Mouse (Mus musculus): ENCODE measurements around the gene A930004D18Rik. TPM values are rescaled to one million over a fixed set of nuclear protein-coding genes. Genes with fewer than 3 reads are reported as not detected.

The A930004D18Rik gene
- total and polyA plus RNA-seq, 3 experiments = 0.30 to 1.5 (median 0.65) TPM

DNA sequence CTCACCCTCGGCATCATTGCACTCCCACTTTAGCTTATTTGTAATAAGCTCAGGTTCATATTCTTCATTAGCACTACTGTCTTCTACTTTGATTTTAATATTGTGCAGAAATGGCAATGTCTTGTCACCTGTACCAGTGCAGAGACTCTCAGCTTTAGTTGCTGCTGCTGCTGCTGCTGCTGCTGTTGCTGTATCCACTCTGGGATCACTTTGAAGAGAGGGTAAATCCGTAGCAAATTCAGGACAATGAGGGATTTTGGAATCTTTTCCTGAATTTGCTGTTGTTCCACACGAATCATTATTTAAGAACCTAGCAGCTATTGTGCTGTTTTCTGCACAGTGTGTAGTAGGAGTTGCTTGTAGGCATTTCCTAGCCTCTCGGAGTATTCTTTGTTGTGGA is 8.6 kb upstream of the A930004D18Rik start:
- DNase-seq (ENCODE audit: low spot score) (no peak), ATAC-seq (ENCODE audit: extremely low read depth, insufficient number of reproducible peaks, low FRiP score, poor library complexity, severe bottlenecking) (no peak)
- no peaks in the 10 kb centered on the region for H3K9me3 ChIP-seq (replicated peaks)
- H3K27me3 ChIP-seq (ENCODE audit: insufficient read depth, low read length) = peaks cover 50% of the 10 kb centered on the region
- peaks cover 43% of the 10 kb centered on the region for H3K4me1 ChIP-seq (ENCODE audit: insufficient read depth, low read depth, low read length)
- TF ChIP-seq GATA2 (IDR thresholded peaks at IDR 0.05; ENCODE audit: borderline replicate concordance, low read depth, low read length) (no peak), CTCF (IDR thresholded peaks at IDR 0.05; ENCODE audit: low read depth, low read length) (no peak), TAL1 (conservative IDR thresholded peaks at IDR 0.05; ENCODE audit: low read depth, low read length) (no peak), GATA1 (IDR thresholded peaks at IDR 0.05; ENCODE audit: borderline replicate concordance, low read length) (no peak), POLR2AphosphoS5 (IDR thresholded peaks at IDR 0.05; ENCODE audit: insufficient replicate concordance, low read depth, low read length) (no peak)
- no peak overlapping the region for H3K4me3 ChIP-seq (ENCODE audit: low read depth, low read length)
- no peaks in the 10 kb centered on the region for H3K36me3 ChIP-seq (replicated peaks)

DNA sequence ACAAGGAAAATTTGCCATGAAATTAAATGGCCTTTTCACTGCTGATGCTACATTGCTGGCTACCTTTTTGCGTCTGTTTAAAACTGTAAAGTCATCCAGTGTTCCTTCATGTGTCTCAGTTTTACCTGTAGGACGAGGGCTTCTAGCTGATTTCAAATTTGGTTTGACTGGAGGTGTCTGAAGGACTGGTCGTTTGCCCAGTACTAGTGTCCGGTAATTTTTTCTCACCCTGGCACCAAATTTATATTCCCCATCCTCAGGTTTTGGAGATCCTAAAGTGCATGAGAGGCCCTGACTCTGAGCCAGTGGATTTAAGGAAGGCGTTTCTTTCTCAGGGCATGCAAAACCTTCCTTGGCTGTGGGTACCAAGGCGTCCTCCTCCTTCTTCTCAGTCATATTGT is 8.2 kb upstream of the A930004D18Rik start:
- H3K4me3 ChIP-seq (ENCODE audit: low read depth, low read length) = no peak overlapping the region
- no peaks in the 10 kb centered on the region for H3K9me3 ChIP-seq (replicated peaks)
- H3K27me3 ChIP-seq (ENCODE audit: insufficient read depth, low read length) = peaks cover 54% of the 10 kb centered on the region
- H3K36me3 ChIP-seq (replicated peaks) = no peaks in the 10 kb centered on the region
- peaks cover 42% of the 10 kb centered on the region for H3K4me1 ChIP-seq (ENCODE audit: insufficient read depth, low read depth, low read length)
- no peak for ATAC-seq (ENCODE audit: extremely low read depth, insufficient number of reproducible peaks, low FRiP score, poor library complexity, severe bottlenecking)
- TF ChIP-seq GATA2 (IDR thresholded peaks at IDR 0.05; ENCODE audit: borderline replicate concordance, low read depth, low read length) (no peak), POLR2AphosphoS5 (IDR thresholded peaks at IDR 0.05; ENCODE audit: insufficient replicate concordance, low read depth, low read length) (no peak), TAL1 (conservative IDR thresholded peaks at IDR 0.05; ENCODE audit: low read depth, low read length) (no peak), GATA1 (IDR thresholded peaks at IDR 0.05; ENCODE audit: borderline replicate concordance, low read length) (no peak), CTCF (IDR thresholded peaks at IDR 0.05; ENCODE audit: low read depth, low read length) (no peak)
- DNase-seq (ENCODE audit: low spot score) = no peak

DNA sequence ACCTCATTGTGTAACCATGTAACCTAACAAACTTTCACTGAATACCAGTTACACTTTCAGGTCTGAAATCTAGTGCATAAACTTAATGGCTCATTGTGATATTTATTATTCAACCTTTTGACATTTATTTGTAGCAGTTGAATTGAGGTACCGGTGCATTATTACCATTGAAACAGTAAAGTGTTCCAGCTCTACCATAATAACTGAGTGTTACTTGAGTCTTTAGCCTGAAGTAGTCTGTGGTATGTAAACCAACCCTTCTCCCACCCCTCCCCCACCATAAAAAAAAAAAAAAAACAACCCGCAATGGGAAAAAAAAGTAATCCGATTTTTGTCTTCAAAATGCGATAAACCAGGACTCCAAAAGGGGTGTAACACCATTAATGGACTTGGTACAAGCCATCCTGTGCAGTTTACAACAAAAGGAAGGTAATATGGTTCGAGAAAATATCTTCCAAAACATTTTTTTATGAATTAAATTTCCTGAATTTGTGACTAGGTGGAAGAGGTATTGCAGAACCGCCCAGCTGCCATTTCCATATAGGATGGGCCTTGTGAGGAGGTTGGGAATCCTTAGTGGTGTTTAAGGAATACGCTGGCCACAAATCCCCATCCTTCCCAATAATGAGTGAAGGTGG is 7.7 kb upstream of the A930004D18Rik start:
- DNase-seq (ENCODE audit: low spot score) (no peak), ATAC-seq (ENCODE audit: extremely low read depth, insufficient number of reproducible peaks, low FRiP score, poor library complexity, severe bottlenecking) (no peak)
- Histone ChIP-seq H3K9me3 (replicated peaks) (no peaks in the 10 kb centered on the region), H3K27me3 (ENCODE audit: insufficient read depth, low read length) (peaks cover 59% of the 10 kb centered on the region), H3K4me3 (ENCODE audit: low read depth, low read length) (no peak overlapping the region), H3K4me1 (ENCODE audit: insufficient read depth, low read depth, low read length) (peaks cover 37% of the 10 kb centered on the region), H3K36me3 (replicated peaks) (no peaks in the 10 kb centered on the region)
- no peak for TF ChIP-seq GATA2 (IDR thresholded peaks at IDR 0.05; ENCODE audit: borderline replicate concordance, low read depth, low read length)
- TF ChIP-seq TAL1 (conservative IDR thresholded peaks at IDR 0.05; ENCODE audit: low read depth, low read length) = no peak
- TF ChIP-seq GATA1 (IDR thresholded peaks at IDR 0.05; ENCODE audit: borderline replicate concordance, low read length) = no peak
- TF ChIP-seq POLR2AphosphoS5 (IDR thresholded peaks at IDR 0.05; ENCODE audit: insufficient replicate concordance, low read depth, low read length) = no peak
- no peak for TF ChIP-seq CTCF (IDR thresholded peaks at IDR 0.05; ENCODE audit: low read depth, low read length)

DNA sequence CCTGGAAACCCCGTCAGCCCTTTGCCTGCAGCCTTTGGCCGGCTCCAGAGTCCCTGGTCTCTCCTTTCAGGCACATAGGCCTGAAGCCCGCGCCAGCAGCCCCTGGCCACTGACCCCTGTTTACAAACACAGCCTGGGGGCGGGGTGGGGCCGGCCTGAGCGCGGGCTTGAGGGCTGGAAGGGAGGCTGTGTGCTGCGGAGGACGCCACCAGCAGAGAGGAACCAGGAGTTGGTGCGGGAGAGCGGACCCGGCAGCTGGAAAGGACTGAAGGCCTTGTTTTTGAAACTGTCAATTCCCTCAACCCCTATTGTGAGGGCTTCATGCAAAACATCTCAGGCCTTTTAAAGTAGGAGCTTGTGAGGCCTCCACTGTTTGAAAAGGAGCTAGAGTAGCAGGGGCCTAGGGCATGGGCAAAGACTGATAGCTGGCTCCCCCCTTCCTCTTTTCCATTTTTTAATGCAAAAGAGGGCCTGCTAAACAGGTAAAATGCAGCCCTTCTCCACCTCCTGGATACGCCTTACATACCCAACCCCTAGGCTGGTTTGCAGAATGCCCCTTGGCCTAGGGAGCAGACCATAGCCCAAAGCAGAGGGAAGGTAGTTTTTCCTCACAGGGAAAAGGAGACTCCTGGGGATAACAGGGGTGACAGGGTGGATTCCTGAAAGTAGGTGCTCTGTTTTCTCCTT is 3.8 kb upstream of the A930004D18Rik start:
- H3K36me3 ChIP-seq (replicated peaks) = no peaks in the 10 kb centered on the region
- no peak overlapping the region for H3K4me3 ChIP-seq (ENCODE audit: low read depth, low read length)
- TF ChIP-seq GATA2 (IDR thresholded peaks at IDR 0.05; ENCODE audit: borderline replicate concordance, low read depth, low read length) (no peak), CTCF (IDR thresholded peaks at IDR 0.05; ENCODE audit: low read depth, low read length) (no peak), TAL1 (conservative IDR thresholded peaks at IDR 0.05; ENCODE audit: low read depth, low read length) (no peak), POLR2AphosphoS5 (IDR thresholded peaks at IDR 0.05; ENCODE audit: insufficient replicate concordance, low read depth, low read length) (no peak), GATA1 (IDR thresholded peaks at IDR 0.05; ENCODE audit: borderline replicate concordance, low read length) (no peak)
- DNase-seq (ENCODE audit: low spot score) (no peak), ATAC-seq (ENCODE audit: extremely low read depth, insufficient number of reproducible peaks, low FRiP score, poor library complexity, severe bottlenecking) (no peak)
- peaks cover 80% of the 10 kb centered on the region for H3K27me3 ChIP-seq (ENCODE audit: insufficient read depth, low read length)
- peaks cover 6% of the 10 kb centered on the region for H3K4me1 ChIP-seq (ENCODE audit: insufficient read depth, low read depth, low read length)
- no peaks in the 10 kb centered on the region for H3K9me3 ChIP-seq (replicated peaks)

DNA sequence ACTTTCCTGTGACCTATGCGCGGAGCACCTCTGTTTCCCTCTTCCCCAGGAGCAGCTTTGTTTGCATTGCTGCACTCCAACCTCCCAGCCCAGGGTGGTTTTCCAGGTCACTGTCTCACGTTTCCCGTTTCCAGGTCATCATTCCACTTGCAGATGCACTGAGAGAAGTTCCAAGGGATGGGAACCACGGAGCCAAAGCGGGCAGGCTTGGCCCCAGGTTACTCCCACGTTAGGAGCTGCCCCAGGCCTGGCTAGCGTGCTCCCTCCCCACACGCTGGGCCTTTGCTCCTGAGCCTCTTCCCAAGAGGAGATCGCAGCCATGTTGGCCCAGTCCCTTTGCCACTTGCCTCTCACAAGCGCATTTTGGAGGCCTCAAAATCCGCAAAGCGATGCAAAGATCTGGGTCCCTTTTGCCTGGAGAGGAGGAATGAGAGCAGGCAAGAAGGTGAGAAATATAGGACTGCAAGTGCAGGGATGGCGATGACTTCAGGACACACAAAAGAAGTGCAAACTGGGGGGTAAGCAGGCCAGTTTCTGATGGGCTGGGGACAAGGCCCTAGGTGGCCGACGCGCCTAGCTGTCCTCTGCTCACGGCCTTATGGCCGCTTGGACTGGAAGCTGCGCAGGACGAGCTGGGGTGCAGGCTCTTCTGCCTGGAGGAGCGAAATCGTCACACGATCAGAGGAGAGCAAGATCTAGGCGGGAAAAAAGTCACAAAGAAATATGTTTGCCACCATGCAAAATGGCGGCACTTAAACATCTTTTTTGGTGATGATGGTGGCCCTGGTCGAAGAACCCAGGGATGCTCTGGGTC is 3.0 kb upstream of the A930004D18Rik start:
- DNase-seq (ENCODE audit: low spot score) = no peak
- TF ChIP-seq CTCF (IDR thresholded peaks at IDR 0.05; ENCODE audit: low read depth, low read length) (no peak), GATA1 (IDR thresholded peaks at IDR 0.05; ENCODE audit: borderline replicate concordance, low read length) (no peak), POLR2AphosphoS5 (IDR thresholded peaks at IDR 0.05; ENCODE audit: insufficient replicate concordance, low read depth, low read length) (no peak)
- Histone ChIP-seq H3K9me3 (replicated peaks) (no peaks in the 10 kb centered on the region), H3K4me1 (ENCODE audit: insufficient read depth, low read depth, low read length) (no peaks in the 10 kb centered on the region; the same call in 1 of the 2 replicates), H3K27me3 (ENCODE audit: insufficient read depth, low read length) (peaks cover 78% of the 10 kb centered on the region), H3K4me3 (ENCODE audit: low read depth, low read length) (no peak overlapping the region), H3K36me3 (replicated peaks) (no peaks in the 10 kb centered on the region)
- no peak for ATAC-seq (ENCODE audit: extremely low read depth, insufficient number of reproducible peaks, low FRiP score, poor library complexity, severe bottlenecking)
